Mouse (Mus musculus) heart, embryonic 11.5 days (tissue): ENCODE data around the gene Hdac7. TPM values are rescaled to one million over a fixed set of nuclear protein-coding genes. Genes with fewer than 3 reads are reported as not detected.
"Not testable (repeated sequence)": the region's sequence is repeated elsewhere in the genome, so short reads cannot be mapped to it uniquely, and the experiment has no call there.

Source experiments
- ATAC-seq: fragments of 200-750 bp; cut with Nextera tagmentation; replicated peaks from 2 replicates; pipeline ENCODE4 v1.8.0; 2017; ENCODE audit warnings: moderate library complexity; ENCODE audit not compliant: insufficient number of reproducible peaks, low FRiP score, low TSS enrichment
- H3K27ac ChIP-seq: fragments of 300-500 bp; sonication (generic); 2 replicates; pipeline ENCODE4 v1.5.1; 2014; ENCODE audit warnings: mild to moderate bottlenecking, low read depth, low read length
- H3K27me3 ChIP-seq: fragments of 300-500 bp; sonication (generic); 2 replicates; pipeline ENCODE4 v1.6.1; 2014; ENCODE audit warnings: mild to moderate bottlenecking, low read length, mixed read lengths; ENCODE audit not compliant: control insufficient read depth, insufficient read depth
- H3K36me3 ChIP-seq: fragments of 300-500 bp; sonication (generic); 2 replicates; pipeline ENCODE4 v1.6.1; 2014; ENCODE audit warnings: mild to moderate bottlenecking, low read length, moderate library complexity, mixed read lengths; ENCODE audit not compliant: control insufficient read depth, insufficient read depth
- H3K4me1 ChIP-seq: fragments of 300-500 bp; sonication (generic); 2 replicates; pipeline ENCODE4 v1.6.1; 2014; ENCODE audit warnings: low read length; ENCODE audit not compliant: control insufficient read depth, insufficient read depth
- H3K4me2 ChIP-seq: fragments of 300-500 bp; sonication (generic); 2 replicates; pipeline ENCODE4 v1.6.1; 2014; ENCODE audit warnings: mild to moderate bottlenecking, moderate library complexity
- H3K4me3 ChIP-seq: fragments of 300-500 bp; sonication (generic); 2 replicates; pipeline ENCODE4 v1.5.1; 2014; ENCODE audit warnings: low read depth, low read length
- H3K9ac ChIP-seq: fragments of 300-500 bp; sonication (generic); 2 replicates; pipeline ENCODE4 v1.6.1; 2014; ENCODE audit warnings: mild to moderate bottlenecking, low read depth, low read length, moderate library complexity
- H3K9me3 ChIP-seq: fragments of 300-500 bp; sonication (generic); replicated peaks from 2 replicates; pipeline ENCODE4 v1.6.1; 2016; ENCODE audit warnings: low read length; ENCODE audit not compliant: control insufficient read depth
- WGBS: fragments of 180-500 bp; shearing (Covaris S2); extraction: QIAGEN DNeasy Blood & Tissue Kit; methylation state at CpG from one replicate; pipeline ENCODE4 v1.1.7; 2014; ENCODE audit not compliant: insufficient replicate concordance; 5-methylcytosine and 5-hydroxymethylcytosine counted together
- polyA plus RNA-seq: library from polyadenylated mRNA; unstranded; fragments of >200 nt; fragmentation: Nextera tagmentation; extraction: Ambion mirVana; gene quantifications from 2 replicates; pipeline ENCODE4 v1.2.1, GENCODE M21; 2014

Gene Hdac7
- polyA plus RNA-seq, 1 experiment from 2014 or later, result 24.6 TPM

- H3K36me3 ChIP-seq, result no peaks in the 10 kb centered on the region; the same call in 1 of the 2 replicates
- no peak overlapping the region for H3K9ac ChIP-seq
- ATAC-seq, result no peak
- H3K27me3 ChIP-seq, result peaks cover 7% of the 10 kb centered on the region
- WGBS, result 85% methylated on average over 8 of the region's 8 CpGs
- H3K9me3 ChIP-seq, result no peaks in the 10 kb centered on the region
- H3K4me2 ChIP-seq, result no peak overlapping the region
- no peak overlapping the region for H3K4me3 ChIP-seq
- H3K27ac ChIP-seq, result no peak overlapping the region
- peaks cover 11% of the 10 kb centered on the region for H3K4me1 ChIP-seq
Observed at GRCm38 (mm10) chr15:97875784-97876183, 31.5 kb upstream of the Hdac7 start.

GRCm38 (mm10) chr15:97873717-97874116, 29.4 kb upstream of the Hdac7 start:
- H3K4me2 ChIP-seq, result no peak overlapping the region
- peaks cover 5% of the 10 kb centered on the region; the same call in 1 of the 2 replicates for H3K4me1 ChIP-seq
- H3K27ac ChIP-seq, result no peak overlapping the region
- H3K27me3 ChIP-seq, result peaks cover 7% of the 10 kb centered on the region
- no peak for ATAC-seq
- no peaks in the 10 kb centered on the region; the same call in 1 of the 2 replicates for H3K36me3 ChIP-seq
- no peaks in the 10 kb centered on the region for H3K9me3 ChIP-seq
- no peak overlapping the region for H3K4me3 ChIP-seq
- no peak overlapping the region for H3K9ac ChIP-seq
- 67% methylated on average over 9 of the region's 9 CpGs for WGBS

GRCm38 (mm10) chr15:97872161-97872560, 27.9 kb upstream of the Hdac7 start:
- ATAC-seq, result no peak
- no peaks in the 10 kb centered on the region for H3K4me1 ChIP-seq
- no peak overlapping the region for H3K4me2 ChIP-seq
- H3K36me3 ChIP-seq, result no peaks in the 10 kb centered on the region; the same call in 1 of the 2 replicates
- no peak overlapping the region for H3K9ac ChIP-seq
- 91% methylated on average over 8 of the region's 8 CpGs for WGBS
- peaks cover 7% of the 10 kb centered on the region for H3K27me3 ChIP-seq
- no peaks in the 10 kb centered on the region; the same call in 1 of the 2 replicates for H3K9me3 ChIP-seq
- H3K27ac ChIP-seq, result no peak overlapping the region
- no peak overlapping the region for H3K4me3 ChIP-seq

DNA sequence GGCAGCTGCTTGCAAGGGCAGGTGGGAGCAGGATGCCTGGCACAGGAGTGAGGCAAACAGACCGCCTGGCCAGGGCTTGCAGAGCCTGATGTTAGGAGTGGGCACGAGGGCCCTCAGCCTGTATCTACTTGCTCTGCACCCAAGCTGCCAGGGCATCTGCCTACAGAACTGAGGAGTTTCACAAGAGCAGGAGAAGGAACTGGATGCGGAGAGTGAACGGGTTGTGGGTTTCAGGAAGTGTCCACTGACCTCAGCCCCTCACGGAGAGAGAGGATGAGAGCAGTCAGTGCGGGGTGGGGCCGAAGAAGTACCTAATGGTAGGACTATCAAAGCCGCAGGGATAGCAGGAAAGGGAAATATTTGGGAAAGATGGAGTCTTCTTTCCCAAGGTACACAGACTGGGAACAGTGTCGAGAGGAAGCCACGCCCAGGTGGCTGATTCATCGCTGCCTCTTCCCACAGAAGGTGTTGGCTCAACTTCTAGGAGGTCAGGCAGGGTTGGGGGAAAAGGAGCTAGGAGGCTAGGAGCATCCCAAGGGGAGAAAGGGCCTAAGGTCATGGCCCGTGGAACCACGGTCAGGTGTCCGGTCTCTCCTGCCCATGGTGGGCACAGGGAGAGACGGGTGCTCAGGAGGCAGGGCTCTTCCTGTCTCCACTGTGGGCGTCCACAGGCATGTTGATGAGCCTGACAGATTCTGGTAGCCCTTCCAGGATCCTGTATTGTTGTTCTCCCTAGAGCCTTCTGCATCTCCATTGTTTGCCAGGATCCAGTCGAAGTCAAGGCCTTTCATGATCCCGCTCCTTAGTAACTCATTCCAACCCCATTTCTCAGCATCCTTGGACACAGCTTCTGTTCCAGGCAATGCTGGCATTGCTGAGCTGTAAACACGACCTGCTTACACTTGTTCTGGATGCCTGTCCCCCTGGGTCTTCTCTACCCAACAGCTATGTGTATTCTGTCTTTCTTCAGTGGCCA, 27.0 kb upstream of the Hdac7 start:
- H3K9me3 ChIP-seq, result no peaks in the 10 kb centered on the region; the same call in 1 of the 2 replicates
- no peak overlapping the region for H3K4me2 ChIP-seq
- H3K4me1 ChIP-seq, result no peaks in the 10 kb centered on the region
- WGBS, result 72% methylated on average over 19 of the region's 19 CpGs
- no peaks in the 10 kb centered on the region; the same call in 1 of the 2 replicates for H3K36me3 ChIP-seq
- H3K9ac ChIP-seq, result no peak overlapping the region
- peaks cover 7% of the 10 kb centered on the region for H3K27me3 ChIP-seq
- ATAC-seq, result no peak
- no peak overlapping the region for H3K27ac ChIP-seq
- no peak overlapping the region for H3K4me3 ChIP-seq

- H3K9ac ChIP-seq, ATAC-seq, H3K27ac ChIP-seq, H3K36me3 ChIP-seq, H3K27me3 ChIP-seq, H3K4me3 ChIP-seq, H3K4me2 ChIP-seq, H3K4me1 ChIP-seq, H3K9me3 ChIP-seq: not testable (repeated sequence)
- 79% methylated on average over 4 of the region's 4 CpGs for WGBS
Observed at GRCm38 (mm10) chr15:97870116-97870515, 25.8 kb upstream of the Hdac7 start.

- 75% methylated on average over 6 of the region's 6 CpGs for WGBS
- Histone ChIP-seq H3K4me1 (peaks cover 11% of the 10 kb centered on the region; the same call in 1 of the 2 replicates), H3K4me2 (no peak overlapping the region), H3K27me3 (peaks cover 3% of the 10 kb centered on the region; the same call in 1 of the 2 replicates), H3K4me3 (no peak overlapping the region), H3K36me3 (no peaks in the 10 kb centered on the region), H3K9ac (no peak overlapping the region), H3K9me3 (no peaks in the 10 kb centered on the region; the same call in 1 of the 2 replicates), H3K27ac (no peak overlapping the region)
- no peak for ATAC-seq
Observed at GRCm38 (mm10) chr15:97868985-97869384, 24.7 kb upstream of the Hdac7 start.

DNA sequence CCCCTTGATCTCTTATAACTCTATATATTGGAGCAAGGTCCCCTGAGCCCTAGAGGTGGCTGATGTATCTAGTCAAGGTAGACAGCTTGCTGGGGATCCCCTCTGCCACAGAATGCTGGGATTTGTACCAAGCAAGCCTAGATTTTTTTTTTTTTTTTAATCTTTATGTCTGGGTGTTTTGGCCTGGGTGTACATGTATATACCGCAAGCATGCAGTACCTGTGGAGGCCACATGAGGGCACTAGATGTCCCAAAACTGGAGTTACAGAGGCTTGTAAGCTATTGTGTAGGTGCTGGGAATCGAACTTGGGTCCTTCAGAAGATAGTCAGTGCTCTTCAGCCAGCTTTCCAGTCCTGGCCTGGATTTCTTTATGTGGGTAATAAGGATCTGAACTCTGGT, 21.7 kb upstream of the Hdac7 start:
- Histone ChIP-seq H3K4me1 (peaks cover 21% of the 10 kb centered on the region), H3K36me3 (no peaks in the 10 kb centered on the region), H3K27me3 (peaks cover 8% of the 10 kb centered on the region; the same call in 1 of the 2 replicates), H3K4me2 (no peak overlapping the region), H3K27ac (no peak overlapping the region), H3K9me3 (no peaks in the 10 kb centered on the region; the same call in 1 of the 2 replicates), H3K9ac (no peak overlapping the region), H3K4me3 (no peak overlapping the region)
- 93% methylated on average over 2 of the region's 2 CpGs for WGBS
- no peak for ATAC-seq

- H3K36me3 ChIP-seq, result no peaks in the 10 kb centered on the region
- no peak overlapping the region for H3K9ac ChIP-seq
- H3K27me3 ChIP-seq, result peaks cover 9% of the 10 kb centered on the region; the same call in 1 of the 2 replicates
- H3K27ac ChIP-seq, result peak overlapping the region; percentile 51; the same call in 1 of the 2 replicates
- no peaks in the 10 kb centered on the region; the same call in 1 of the 2 replicates for H3K9me3 ChIP-seq
- ATAC-seq, result peak; percentile 50; the same call in 1 of the 2 replicates
- peaks cover 21% of the 10 kb centered on the region for H3K4me1 ChIP-seq
- H3K4me2 ChIP-seq, result no peak overlapping the region
- H3K4me3 ChIP-seq, result no peak overlapping the region
- 9% methylated on average over 6 of the region's 6 CpGs for WGBS
Observed at GRCm38 (mm10) chr15:97865175-97865574, 20.9 kb upstream of the Hdac7 start.
